Comparison of ENCODE assay signal across 8 mouse cellular contexts in the genomic region with DNA sequence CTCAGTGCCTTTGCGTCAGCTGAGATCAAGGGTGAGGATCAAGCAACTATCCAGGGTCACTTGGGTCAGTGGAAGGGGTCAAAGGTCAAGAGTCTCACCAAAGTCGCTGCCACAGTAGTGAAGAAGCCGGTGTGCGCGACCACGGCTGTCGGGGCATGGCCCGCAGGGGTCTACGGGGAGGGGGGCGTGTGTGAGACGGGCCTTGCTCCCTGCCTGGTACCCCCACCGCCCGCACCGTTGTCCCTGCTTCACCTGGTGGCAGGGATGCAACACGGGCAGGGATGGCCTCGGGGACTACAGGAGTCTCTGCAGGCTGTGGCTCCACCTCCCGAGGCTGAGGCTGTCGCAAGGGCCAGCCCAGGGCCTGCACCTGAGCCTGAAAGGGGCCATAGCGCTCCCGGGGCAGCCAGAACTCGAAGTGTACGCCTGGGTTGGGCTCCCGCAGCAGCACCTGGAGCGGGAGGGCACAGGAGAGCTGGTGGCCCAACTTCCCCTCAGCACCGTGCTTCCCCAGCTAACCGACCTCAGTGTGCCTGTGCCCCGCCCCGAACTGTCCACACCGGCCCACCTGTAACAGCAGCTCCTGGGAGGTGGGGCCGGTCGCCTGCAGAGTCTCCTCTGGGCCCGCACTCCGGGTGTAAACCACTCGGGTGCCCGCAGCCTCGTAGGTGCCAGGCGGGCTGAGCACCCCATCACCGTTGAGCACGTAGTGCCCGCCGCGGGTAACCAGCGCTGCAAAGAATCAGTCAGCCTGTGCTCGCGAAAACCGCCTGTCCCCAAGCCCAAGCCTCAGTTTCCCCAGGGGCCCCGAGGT. TPM values are rescaled to one million over a fixed set of nuclear protein-coding genes. Genes with fewer than 3 reads are reported as not detected.
DNase-seq lines count a peak whose midpoint lies in the region; ATAC-seq and TF ChIP-seq lines count a peak whose summit lies in the region.

No protein-coding gene starts in this region.

- ATAC-seq in heart, embryonic 13.5 days (ENCODE audit: extremely low read depth, insufficient number of reproducible peaks, low FRiP score, low TSS enrichment), result no peak
- ATAC-seq in embryonic facial prominence, embryonic 12.5 days (ENCODE audit: insufficient number of reproducible peaks, insufficient read depth, low FRiP score, low TSS enrichment), result no peak
- ATAC-seq in intestine, postnatal 0 days, result no peak

- no peaks in the 10 kb centered on the region for H3K36me3 ChIP-seq in heart, embryonic 13.5 days
- H3K36me3 ChIP-seq in embryonic facial prominence, embryonic 12.5 days, result no peaks in the 10 kb centered on the region
- peaks cover 3% of the 10 kb centered on the region; the same call in 1 of the 2 replicates for H3K36me3 ChIP-seq in intestine, postnatal 0 days (ENCODE audit: control insufficient read depth, insufficient read depth)

- TF ChIP-seq CTCF in intestine, postnatal 0 days (IDR thresholded peaks at IDR 0.05; ENCODE audit: low read depth), result no peak

- peak overlapping the region; percentile 64 for H3K4me2 ChIP-seq in heart, embryonic 13.5 days
- peak overlapping the region; percentile 53 for H3K4me2 ChIP-seq in embryonic facial prominence, embryonic 12.5 days (replicated peaks)
- peak overlapping the region; percentile 61 for H3K4me2 ChIP-seq in intestine, postnatal 0 days (replicated peaks; ENCODE audit: low read depth)

- H3K9ac ChIP-seq in heart, embryonic 13.5 days, result peak overlapping the region; percentile 28; the same call in 1 of the 2 replicates
- no peak overlapping the region for H3K9ac ChIP-seq in embryonic facial prominence, embryonic 12.5 days
- H3K9ac ChIP-seq in intestine, postnatal 0 days (ENCODE audit: low read depth, low read length), result no peak overlapping the region

- peaks cover 48% of the 10 kb centered on the region for H3K4me1 ChIP-seq in heart, embryonic 13.5 days
- peaks cover 23% of the 10 kb centered on the region for H3K4me1 ChIP-seq in embryonic facial prominence, embryonic 12.5 days
- peaks cover 20% of the 10 kb centered on the region for H3K4me1 ChIP-seq in intestine, postnatal 0 days (replicated peaks; ENCODE audit: control insufficient read depth, insufficient read depth, low read length)

- DNase-seq in heart, adult 18-20 months, result no peak
- peak; percentile 49 for DNase-seq in naive thymus-derived CD4-positive, alpha-beta T cell, adult 2 months (ENCODE audit: low read depth)
- no peak for DNase-seq in spleen, postnatal 10 days (ENCODE audit: low spot score in 2 of 2)
- DNase-seq in adrenal gland, postnatal 14 days, result no peak
- no peak for DNase-seq in urinary bladder, postnatal 4 days (ENCODE audit: low spot score in 2 of 2)

- H3K4me3 ChIP-seq in heart, embryonic 13.5 days, result peak overlapping the region; percentile 42
- peak overlapping the region; percentile 34 for H3K4me3 ChIP-seq in embryonic facial prominence, embryonic 12.5 days
- peak overlapping the region; percentile 27 for H3K4me3 ChIP-seq in intestine, postnatal 0 days (ENCODE audit: low read depth, low read length)

- H3K27ac ChIP-seq in heart, embryonic 13.5 days (replicated peaks), result no peak overlapping the region
- H3K27ac ChIP-seq in embryonic facial prominence, embryonic 12.5 days, result no peak overlapping the region
- no peak overlapping the region for H3K27ac ChIP-seq in intestine, postnatal 0 days (ENCODE audit: low read depth, low read length)

- H3K9me3 ChIP-seq in heart, embryonic 13.5 days, result no peaks in the 10 kb centered on the region
- no peaks in the 10 kb centered on the region for H3K9me3 ChIP-seq in embryonic facial prominence, embryonic 12.5 days
- no peaks in the 10 kb centered on the region for H3K9me3 ChIP-seq in intestine, postnatal 0 days (ENCODE audit: control insufficient read depth)

- WGBS in heart, embryonic 13.5 days, result 6% methylated on average over 46 of the region's 47 CpGs
- 2% methylated on average over 47 of the region's 47 CpGs for WGBS in embryonic facial prominence, embryonic 12.5 days
- WGBS in intestine, postnatal 0 days, result 10% methylated on average over 46 of the region's 47 CpGs

- H3K27me3 ChIP-seq in heart, embryonic 13.5 days (replicated peaks), result peaks cover 92% of the 10 kb centered on the region
- H3K27me3 ChIP-seq in embryonic facial prominence, embryonic 12.5 days, result peaks cover 64% of the 10 kb centered on the region
- H3K27me3 ChIP-seq in intestine, postnatal 0 days (replicated peaks; ENCODE audit: control insufficient read depth, insufficient read depth, low read length), result peaks cover 19% of the 10 kb centered on the region

RNA-seq across cellular contexts. Expression of gene Adamtsl5, which starts 6.5 kb away (rescaled TPM):
- polyA plus RNA-seq in heart, embryonic 13.5 days (2015; fragmentation: Nextera tagmentation; extraction: Ambion mirVana), result 6.5 and 8.3 TPM in 2 replicates
- 10 to 100 TPM; 75.6 to 80.1 TPM for total RNA-seq in heart, adult 18-20 months (2021)
- polyA plus RNA-seq in embryonic facial prominence, embryonic 12.5 days (2016; fragmentation: Nextera tagmentation; extraction: Ambion mirVana), result 1.0 and 2.2 TPM in 2 replicates
- polyA plus RNA-seq in intestine, postnatal 0 days (2015; fragmentation: Nextera tagmentation; extraction: Ambion mirVana), result 46.7 and 50.4 TPM in 2 replicates
- 8.4 and 10.9 TPM in 2 replicates for total RNA-seq in adrenal gland, postnatal 14 days (2021)

RNA-seq across cellular contexts. Expression of gene Reep6, which starts 11.9 kb away (rescaled TPM):
- polyA plus RNA-seq in heart, embryonic 13.5 days (2015; fragmentation: Nextera tagmentation; extraction: Ambion mirVana), result 2.6 and 4.4 TPM in 2 replicates
- 1 to 10 TPM; 4.8 to 5.3 TPM for total RNA-seq in heart, adult 18-20 months (2021)
- 4.2 and 5.7 TPM in 2 replicates for polyA plus RNA-seq in embryonic facial prominence, embryonic 12.5 days (2016; fragmentation: Nextera tagmentation; extraction: Ambion mirVana)
- polyA plus RNA-seq in intestine, postnatal 0 days (2015; fragmentation: Nextera tagmentation; extraction: Ambion mirVana), result 261 and 282 TPM in 2 replicates
- 16.0 and 45.2 TPM in 2 replicates for total RNA-seq in adrenal gland, postnatal 14 days (2021)

RNA-seq across cellular contexts. Expression of gene Pcsk4, which starts 12.4 kb away (rescaled TPM):
- 1.8 and 2.1 TPM in 2 replicates for polyA plus RNA-seq in heart, embryonic 13.5 days (2015; fragmentation: Nextera tagmentation; extraction: Ambion mirVana)
- total RNA-seq in heart, adult 18-20 months (2021), result 1 to 10 TPM; 1.3 TPM
- polyA plus RNA-seq in embryonic facial prominence, embryonic 12.5 days (2016; fragmentation: Nextera tagmentation; extraction: Ambion mirVana), result 4.5 and 5.1 TPM in 2 replicates
- polyA plus RNA-seq in intestine, postnatal 0 days (2015; fragmentation: Nextera tagmentation; extraction: Ambion mirVana), result 13.1 and 18.8 TPM in 2 replicates
- total RNA-seq in adrenal gland, postnatal 14 days (2021), result 3.9 and 4.7 TPM in 2 replicates

RNA-seq across cellular contexts. Expression of gene Plk5, which starts 14.6 kb away (rescaled TPM):
- polyA plus RNA-seq in heart, embryonic 13.5 days (2015; fragmentation: Nextera tagmentation; extraction: Ambion mirVana), result not detected in 2 replicates
- total RNA-seq in heart, adult 18-20 months (2021), result 1 to 10 TPM in 1 of 2 experiments, under 1 TPM in 1; 0.69 to 1.2 TPM
- 0.87 and 1.2 TPM in 2 replicates for polyA plus RNA-seq in embryonic facial prominence, embryonic 12.5 days (2016; fragmentation: Nextera tagmentation; extraction: Ambion mirVana)
- 0.09 and 0.20 TPM in 2 replicates for polyA plus RNA-seq in intestine, postnatal 0 days (2015; fragmentation: Nextera tagmentation; extraction: Ambion mirVana)
- total RNA-seq in adrenal gland, postnatal 14 days (2021), result 0.30 and 0.44 TPM in 2 replicates

RNA-seq across cellular contexts. Expression of gene 2310011J03Rik, which starts 21.4 kb away (rescaled TPM):
- polyA plus RNA-seq in heart, embryonic 13.5 days (2015; fragmentation: Nextera tagmentation; extraction: Ambion mirVana), result 36.0 and 36.6 TPM in 2 replicates
- 10 to 100 TPM; 15.8 to 16.6 TPM for total RNA-seq in heart, adult 18-20 months (2021)
- 50.0 and 50.3 TPM in 2 replicates for polyA plus RNA-seq in embryonic facial prominence, embryonic 12.5 days (2016; fragmentation: Nextera tagmentation; extraction: Ambion mirVana)
- 85.2 and 87.6 TPM in 2 replicates for polyA plus RNA-seq in intestine, postnatal 0 days (2015; fragmentation: Nextera tagmentation; extraction: Ambion mirVana)
- total RNA-seq in adrenal gland, postnatal 14 days (2021), result 26.9 and 27.9 TPM in 2 replicates

Comparison
In these comparisons a context has a peak if more than half of its experiments do, and no peak if none do; other contexts are left out.
1. RNA of gene Reep6, which starts 11.9 kb away (polyA plus RNA-seq): 261 to 282 TPM in intestine, postnatal 0 days; 4.2 to 5.7 TPM in embryonic facial prominence, embryonic 12.5 days and 2.6 to 4.4 TPM in heart, embryonic 13.5 days; every median in the first group is over 10 times any median in the second.
2. Peak in every context shown above with its lines, with median percentiles within 50 percentile points of each other: H3K4me2 ChIP-seq and H3K4me3 ChIP-seq.